Mouse (Mus musculus) E14TG2a.4 (cell line): ENCODE measurements around the gene Lmod2.
A peak's percentile ranks its signal among the peaks of the same experiment; 100 is the strongest.

Experiments used
- H3K27me3 ChIP-seq: 2 replicates; pipeline ENCODE4 v1.6.1; 2014; ENCODE audit warnings: low read length, control low read depth; ENCODE audit not compliant: insufficient read depth
- H3K36me3 ChIP-seq: 2 replicates; pipeline ENCODE4 v1.6.1; 2014; ENCODE audit warnings: low read length, control low read depth; ENCODE audit not compliant: insufficient read depth
- H3K4me1 ChIP-seq: replicated peaks from 2 replicates; pipeline ENCODE4 v1.6.1; 2014; ENCODE audit warnings: low read depth, low read length, control low read depth
- H3K4me3 ChIP-seq: replicated peaks from 2 replicates; pipeline ENCODE4 v1.5.1; 2014; ENCODE audit warnings: mild to moderate bottlenecking, low read length
- H3K9me3 ChIP-seq: 2 replicates; pipeline ENCODE4 v1.6.1; 2014; ENCODE audit warnings: low read length, control low read depth
- CTCF ChIP-seq: conservative IDR thresholded peaks from 2 replicates; pipeline ENCODE4 v1.5.1; 2014; ENCODE audit warnings: low read length
- NANOG ChIP-seq: IDR thresholded peaks from 2 replicates; pipeline ENCODE4 v1.6.1; 2014; ENCODE audit warnings: borderline replicate concordance, low read length, mixed read lengths
- POU5F1 ChIP-seq: IDR thresholded peaks from 2 replicates; pipeline ENCODE4 v1.6.1; 2014; ENCODE audit warnings: low read length, borderline replicate concordance

The Lmod2 gene

DNA sequence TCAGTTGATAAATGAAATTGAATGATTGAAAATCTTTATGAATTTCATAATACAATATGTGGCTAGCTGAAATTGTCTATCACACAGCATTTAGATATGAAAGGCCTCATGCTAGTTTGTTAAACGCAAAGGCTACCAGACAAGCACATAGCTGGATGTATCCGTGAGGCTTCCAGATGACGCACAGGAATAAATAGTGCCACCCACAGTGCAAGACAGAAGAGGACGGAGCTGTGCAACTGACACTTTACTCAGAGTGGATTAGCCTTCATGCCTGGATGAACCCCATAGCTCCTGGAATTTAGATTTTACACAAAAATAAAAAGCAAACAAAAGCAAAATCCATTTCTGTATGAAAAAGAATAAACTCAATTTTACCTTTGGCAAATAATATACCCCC is 16.4 kb downstream of the Lmod2 start:
- Histone ChIP-seq H3K36me3 (peaks cover 59% of the 10 kb centered on the region), H3K9me3 (no peaks in the 10 kb centered on the region), H3K27me3 (no peaks in the 10 kb centered on the region), H3K4me3 (no peak overlapping the region), H3K4me1 (no peaks in the 10 kb centered on the region)
- TF ChIP-seq POU5F1, result no peak
- no peak for TF ChIP-seq NANOG
- TF ChIP-seq CTCF, result no peak

DNA sequence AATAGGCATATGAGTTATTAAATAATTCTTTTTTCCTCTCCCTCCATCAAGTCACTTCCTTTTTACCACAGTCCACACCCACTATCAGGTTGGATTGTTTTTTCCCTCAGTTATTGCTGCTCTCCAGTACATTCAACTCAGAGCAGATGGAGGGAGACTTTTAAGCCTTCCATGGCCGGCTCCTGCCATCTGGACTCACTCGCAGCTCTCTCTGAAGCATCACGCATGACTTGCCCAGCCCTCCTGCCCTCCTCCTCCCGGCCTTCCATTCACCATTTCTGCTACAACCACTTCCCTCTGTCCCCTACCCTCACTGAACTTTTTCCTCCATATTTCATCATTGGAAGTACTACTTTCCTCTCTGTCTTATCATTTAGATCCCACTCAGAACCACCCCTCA is 19.2 kb downstream of the Lmod2 start:
- H3K4me3 ChIP-seq, result no peak overlapping the region
- H3K27me3 ChIP-seq, result no peaks in the 10 kb centered on the region
- peaks cover 7% of the 10 kb centered on the region; the same call in 1 of the 2 replicates for H3K4me1 ChIP-seq
- H3K9me3 ChIP-seq, result no peaks in the 10 kb centered on the region
- no peak for TF ChIP-seq NANOG
- TF ChIP-seq CTCF, result no peak
- no peak for TF ChIP-seq POU5F1
- H3K36me3 ChIP-seq, result peaks cover 68% of the 10 kb centered on the region

DNA sequence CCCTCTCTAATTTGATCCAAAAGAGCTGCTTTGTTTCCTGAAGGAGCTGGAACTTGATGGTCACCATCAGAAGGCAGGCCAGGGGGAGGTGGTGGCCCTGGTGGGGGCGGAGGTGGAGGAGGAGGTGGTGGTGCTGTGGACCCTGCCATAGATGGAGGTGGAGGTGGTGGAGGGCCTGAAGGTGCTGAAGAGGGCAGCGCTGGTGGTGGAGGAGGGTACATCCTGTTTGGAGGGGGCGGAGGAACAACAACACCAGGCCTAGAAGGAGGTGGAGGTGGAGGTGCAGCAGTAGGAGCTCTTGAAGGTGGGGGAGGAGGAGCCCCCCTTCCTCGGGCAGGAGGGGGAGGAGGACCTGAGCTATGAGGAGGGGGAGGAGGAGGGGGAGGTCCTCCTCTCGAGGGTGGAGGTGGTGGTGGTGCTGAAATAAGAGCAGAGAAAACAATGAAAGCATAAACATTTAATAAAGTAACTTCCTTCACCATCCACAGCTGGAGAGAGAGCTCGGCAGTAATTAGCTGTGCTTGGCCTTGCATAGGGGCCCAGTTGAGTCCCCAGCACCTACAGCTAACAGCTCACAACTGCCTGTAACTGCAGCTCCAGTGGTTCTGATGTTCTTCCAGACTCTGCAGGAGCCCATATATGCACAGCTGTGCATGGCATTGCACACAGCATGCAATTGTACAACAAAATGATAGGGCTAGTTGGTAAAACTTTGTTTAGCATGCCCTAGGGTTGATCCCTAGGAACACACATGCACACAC is 21.9 kb downstream of the Lmod2 start:
- no peak overlapping the region for H3K4me3 ChIP-seq
- TF ChIP-seq POU5F1, result no peak
- TF ChIP-seq NANOG, result no peak
- TF ChIP-seq CTCF, result no peak
- H3K9me3 ChIP-seq, result no peaks in the 10 kb centered on the region
- H3K36me3 ChIP-seq, result peaks cover 64% of the 10 kb centered on the region
- H3K27me3 ChIP-seq, result no peaks in the 10 kb centered on the region
- peaks cover 14% of the 10 kb centered on the region for H3K4me1 ChIP-seq

DNA sequence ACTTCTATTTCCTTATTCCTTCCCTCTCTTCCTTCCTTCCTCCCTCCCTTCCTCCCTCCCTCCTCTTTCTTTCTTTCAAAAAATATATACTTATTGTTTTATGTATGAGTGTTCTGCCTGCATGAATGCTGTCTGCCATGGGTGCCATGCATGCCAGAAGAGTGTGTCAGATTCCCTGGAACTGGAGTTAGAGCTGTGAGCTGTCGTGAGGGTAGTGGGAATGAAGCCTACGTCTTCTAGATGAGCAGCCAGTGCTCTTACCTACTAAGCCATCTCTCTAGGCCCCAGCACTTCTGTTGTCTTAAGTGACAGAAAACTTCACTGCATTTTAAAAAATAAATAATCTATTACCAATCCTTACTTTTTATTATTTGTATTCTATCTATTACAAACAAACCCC is 23.4 kb downstream of the Lmod2 start:
- Histone ChIP-seq H3K36me3 (peaks cover 61% of the 10 kb centered on the region), H3K4me3 (no peak overlapping the region), H3K27me3 (no peaks in the 10 kb centered on the region), H3K4me1 (peaks cover 14% of the 10 kb centered on the region), H3K9me3 (no peaks in the 10 kb centered on the region)
- no peak for TF ChIP-seq NANOG
- TF ChIP-seq CTCF, result no peak
- no peak for TF ChIP-seq POU5F1

DNA sequence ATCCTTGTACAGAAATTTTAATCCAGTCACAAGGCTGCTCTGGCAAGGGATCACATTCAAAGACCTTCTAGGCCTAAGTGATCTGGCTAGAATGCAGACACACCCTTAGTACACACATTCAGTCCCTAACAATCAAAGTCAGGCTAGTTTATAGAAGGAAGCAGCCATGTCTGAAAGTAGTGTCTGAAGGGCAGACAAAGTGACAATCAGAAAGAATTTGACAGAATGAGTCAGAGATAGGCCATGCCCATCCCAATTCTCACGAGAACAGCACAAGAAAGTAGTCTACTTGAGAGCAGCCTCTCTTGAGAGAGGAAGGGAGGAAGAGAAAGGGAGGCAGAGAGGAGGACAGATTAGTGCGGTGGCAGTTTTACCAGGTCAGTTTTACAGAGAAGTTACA is 24.5 kb downstream of the Lmod2 start:
- Histone ChIP-seq H3K27me3 (no peaks in the 10 kb centered on the region), H3K36me3 (peaks cover 57% of the 10 kb centered on the region), H3K4me1 (peaks cover 14% of the 10 kb centered on the region), H3K4me3 (no peak overlapping the region), H3K9me3 (no peaks in the 10 kb centered on the region)
- no peak for TF ChIP-seq CTCF
- no peak for TF ChIP-seq NANOG
- TF ChIP-seq POU5F1, result no peak

DNA sequence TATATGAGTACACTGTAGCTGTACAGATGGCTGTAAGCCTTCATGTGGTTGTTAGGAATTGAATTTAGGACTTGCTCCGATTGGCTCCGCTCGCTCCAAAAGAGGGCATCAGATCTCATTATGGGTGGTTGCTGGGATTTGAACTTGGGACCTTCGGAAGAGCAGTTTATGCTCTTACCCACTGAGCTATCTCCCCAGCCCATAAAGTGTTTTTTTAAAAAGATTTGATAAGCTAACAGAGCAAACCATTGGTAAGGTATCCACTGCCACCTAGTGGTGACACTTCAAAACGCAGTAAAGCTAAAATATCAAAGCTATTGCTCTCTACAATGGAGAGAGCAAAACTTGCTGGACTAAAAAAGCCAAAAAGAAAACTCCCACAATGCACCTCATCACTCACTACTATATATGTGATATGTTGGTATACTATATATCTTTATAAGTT is 30.0 kb downstream of the Lmod2 start:
- peaks cover 7% of the 10 kb centered on the region for H3K4me1 ChIP-seq
- peak; percentile 79 for TF ChIP-seq CTCF
- no peak for TF ChIP-seq NANOG
- TF ChIP-seq POU5F1, result no peak
- H3K27me3 ChIP-seq, result no peaks in the 10 kb centered on the region
- H3K9me3 ChIP-seq, result no peaks in the 10 kb centered on the region
- H3K36me3 ChIP-seq, result peaks cover 35% of the 10 kb centered on the region
- H3K4me3 ChIP-seq, result no peak overlapping the region

DNA sequence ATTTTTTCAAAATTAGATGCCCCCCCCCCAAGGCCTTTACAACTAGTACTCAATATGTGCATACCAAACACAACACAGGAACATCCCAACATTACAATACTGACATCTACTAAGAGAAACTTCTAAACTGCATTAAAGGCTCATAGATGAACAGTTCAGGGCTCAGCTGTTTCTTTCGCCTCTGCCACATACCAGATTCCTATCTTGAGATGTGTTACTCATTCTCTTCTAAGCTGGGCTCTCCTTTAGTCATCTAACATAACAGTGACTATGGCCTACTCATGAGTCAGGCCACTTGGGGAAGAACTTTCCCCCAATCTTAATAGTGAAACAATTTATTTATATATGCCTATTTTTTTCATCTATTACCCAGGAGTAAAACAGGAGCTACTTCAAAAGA is 30.9 kb downstream of the Lmod2 start:
- no peak for TF ChIP-seq POU5F1
- TF ChIP-seq CTCF, result no peak
- Histone ChIP-seq H3K4me3 (no peak overlapping the region), H3K36me3 (peaks cover 40% of the 10 kb centered on the region), H3K27me3 (no peaks in the 10 kb centered on the region), H3K9me3 (no peaks in the 10 kb centered on the region), H3K4me1 (peaks cover 16% of the 10 kb centered on the region)

DNA sequence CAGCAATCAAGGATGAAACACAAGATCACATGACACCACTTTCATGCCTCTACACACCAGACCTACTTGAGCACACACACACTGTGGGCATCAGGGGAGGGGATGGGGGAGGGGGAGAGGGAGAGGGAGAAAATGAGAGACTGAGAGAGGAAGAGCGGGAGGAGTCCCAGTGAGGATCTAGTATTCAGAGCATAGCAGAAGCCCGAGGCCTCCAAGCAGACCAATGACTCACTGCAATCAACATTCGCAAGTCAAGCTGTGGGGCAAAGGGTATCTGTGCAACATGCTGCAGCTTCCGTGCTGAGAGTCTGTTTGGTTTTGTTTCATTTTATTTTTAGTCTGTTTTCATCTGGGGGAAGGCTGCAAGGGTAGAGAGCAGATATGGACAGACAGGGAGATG is 34.5 kb downstream of the Lmod2 start:
- Histone ChIP-seq H3K4me1 (peaks cover 30% of the 10 kb centered on the region), H3K9me3 (no peaks in the 10 kb centered on the region), H3K27me3 (no peaks in the 10 kb centered on the region), H3K36me3 (peaks cover 41% of the 10 kb centered on the region), H3K4me3 (no peak overlapping the region)
- TF ChIP-seq POU5F1 (no peak), CTCF (no peak), NANOG (no peak)

DNA sequence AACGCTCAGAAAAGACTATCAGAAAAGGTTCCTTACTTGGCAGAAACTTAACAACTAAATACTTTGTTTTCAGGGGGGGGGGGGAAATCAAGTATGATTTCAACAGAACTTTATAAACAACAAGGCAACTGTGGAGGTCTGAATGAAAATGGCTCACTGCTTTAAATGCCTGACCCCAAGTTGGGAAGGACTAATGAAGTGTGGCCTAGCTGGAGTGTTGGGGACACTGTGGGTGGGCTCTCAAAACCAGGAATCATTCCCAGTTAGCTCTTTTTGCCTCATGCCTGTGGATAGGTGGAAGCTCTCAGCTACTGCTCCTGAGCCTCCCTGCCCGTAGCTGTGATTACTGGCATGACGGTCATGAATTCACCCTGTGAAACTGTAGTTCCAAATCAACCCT is 36.5 kb downstream of the Lmod2 start:
- TF ChIP-seq NANOG (no peak), POU5F1 (no peak), CTCF (no peak)
- peaks cover 49% of the 10 kb centered on the region for H3K4me1 ChIP-seq
- H3K36me3 ChIP-seq, result peaks cover 41% of the 10 kb centered on the region
- no peaks in the 10 kb centered on the region for H3K9me3 ChIP-seq
- no peak overlapping the region for H3K4me3 ChIP-seq
- H3K27me3 ChIP-seq, result no peaks in the 10 kb centered on the region
